Mouse (Mus musculus) kidney, postnatal 0 days (tissue): Measurements from ENCODE around the gene Zfpm1. TPM values are rescaled to one million over a fixed set of nuclear protein-coding genes. Genes with fewer than 3 reads are reported as not detected.
A peak's percentile ranks its signal among the peaks of the same experiment; 100 is the strongest.

Experiments used
- ATAC-seq: fragments of 200-750 bp; cut with Nextera tagmentation; replicated peaks from 2 replicates; pipeline ENCODE4 v1.8.0; 2017; ENCODE audit warnings: low read depth, moderate number of reproducible peaks, moderate TSS enrichment, moderate library complexity; ENCODE audit not compliant: low FRiP score
- DNase-seq: peaks from one replicate; pipeline ENCODE4 v3.0.0-alpha.2; 2016; ENCODE audit warnings: low spot score
- H3K27ac ChIP-seq: fragments of 300-500 bp; sonication (generic); 2 replicates; pipeline ENCODE4 v1.5.1; 2014; ENCODE audit warnings: mild to moderate bottlenecking
- H3K27me3 ChIP-seq: fragments of 300-500 bp; sonication (generic); 2 replicates; pipeline ENCODE4 v1.6.1; 2014; ENCODE audit warnings: low read length, mixed read lengths; ENCODE audit not compliant: insufficient read depth
- H3K36me3 ChIP-seq: fragments of 300-500 bp; sonication (generic); 2 replicates; pipeline ENCODE4 v1.6.1; 2014; ENCODE audit warnings: low read length, mixed read lengths; ENCODE audit not compliant: insufficient read depth
- H3K4me1 ChIP-seq: fragments of 300-500 bp; sonication (generic); replicated peaks from 2 replicates; pipeline ENCODE4 v1.6.1; 2014; ENCODE audit warnings: antibody characterized with exemption, low read length, mixed read lengths; ENCODE audit not compliant: insufficient read depth
- H3K4me2 ChIP-seq: fragments of 300-500 bp; sonication (generic); 2 replicates; pipeline ENCODE4 v1.6.1; 2014; ENCODE audit warnings: mild to moderate bottlenecking, low read length, moderate library complexity, mixed read lengths
- H3K4me3 ChIP-seq: fragments of 300-500 bp; sonication (generic); replicated peaks from 2 replicates; pipeline ENCODE4 v1.5.1; 2014; ENCODE audit warnings: low read depth, low read length
- H3K9ac ChIP-seq: fragments of 300-500 bp; sonication (generic); 2 replicates; pipeline ENCODE4 v1.6.1; 2014; ENCODE audit warnings: low read depth, low read length
- H3K9me3 ChIP-seq: fragments of 300-500 bp; sonication (generic); replicated peaks from 2 replicates; pipeline ENCODE4 v1.6.1; 2016; ENCODE audit warnings: low read length, inconsistent platforms, mixed read lengths
- CTCF ChIP-seq: IDR thresholded peaks from 2 replicates; pipeline ENCODE4 v1.5.1; 2016; ENCODE audit warnings: antibody characterized with exemption, low read depth, mild to moderate bottlenecking, moderate library complexity
- WGBS: fragments of 180-500 bp; shearing (Covaris S2); extraction: QIAGEN DNeasy Blood & Tissue Kit; methylation state at CpG from one replicate; pipeline ENCODE4 v1.1.7; 2014; 5-methylcytosine and 5-hydroxymethylcytosine counted together
- polyA plus RNA-seq: library from polyadenylated mRNA; unstranded; fragments of >200 nt; fragmentation: Nextera tagmentation; extraction: Ambion mirVana; gene quantifications from 2 replicates; pipeline ENCODE4 v1.2.1, GENCODE M21; 2015

Zfpm1 gene
- polyA plus RNA-seq, 1 experiment from 2014 or later: 2.3 TPM

- WGBS: 83% methylated on average over 5 of the region's 5 CpGs
- TF ChIP-seq CTCF: no peak
- Histone ChIP-seq H3K9ac (no peak overlapping the region), H3K36me3 (no peaks in the 10 kb centered on the region), H3K27ac (no peak overlapping the region), H3K4me3 (no peak overlapping the region), H3K27me3 (no peaks in the 10 kb centered on the region), H3K9me3 (no peaks in the 10 kb centered on the region), H3K4me1 (0 out of 2 replicates have a peak, but pooled peaks cover 4% of the 10 kb centered on the region), H3K4me2 (no peak overlapping the region)
- DNase-seq (no peak), ATAC-seq (no peak)
These were observed 19.9 kb downstream of the Zfpm1 start for GRCm38 (mm10) chr8:122301866-122302265.

DNA sequence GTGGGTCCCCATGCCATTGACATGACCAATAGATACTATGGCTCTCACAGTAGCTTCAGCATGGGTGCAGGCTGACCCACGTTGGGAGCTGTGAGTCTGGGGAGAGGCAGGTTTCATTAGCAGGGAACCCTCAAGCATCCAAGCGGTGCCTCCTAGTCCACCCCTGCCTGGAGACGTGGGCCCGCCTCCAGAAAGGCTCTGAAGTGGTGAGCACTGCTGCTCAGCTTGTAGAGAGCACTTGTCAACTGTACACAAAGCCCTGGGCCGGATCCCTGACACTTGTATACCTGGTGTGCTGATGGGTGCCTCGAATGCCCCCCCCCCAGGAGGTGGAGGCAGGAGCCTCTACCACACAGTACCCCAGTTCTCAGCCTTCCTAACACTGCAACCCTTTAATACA, 21.5 kb downstream of the Zfpm1 start:
- ATAC-seq: no peak
- WGBS: 55% methylated on average over 6 of the region's 6 CpGs
- Histone ChIP-seq H3K4me1 (0 out of 2 replicates have a peak, but pooled peaks cover 4% of the 10 kb centered on the region), H3K9ac (no peak overlapping the region), H3K4me2 (no peak overlapping the region), H3K4me3 (no peak overlapping the region), H3K27ac (no peak overlapping the region), H3K27me3 (no peaks in the 10 kb centered on the region), H3K9me3 (no peaks in the 10 kb centered on the region), H3K36me3 (peaks cover 4% of the 10 kb centered on the region; the same call in 1 of the 2 replicates)
- no peak for TF ChIP-seq CTCF
- DNase-seq: no peak

DNA sequence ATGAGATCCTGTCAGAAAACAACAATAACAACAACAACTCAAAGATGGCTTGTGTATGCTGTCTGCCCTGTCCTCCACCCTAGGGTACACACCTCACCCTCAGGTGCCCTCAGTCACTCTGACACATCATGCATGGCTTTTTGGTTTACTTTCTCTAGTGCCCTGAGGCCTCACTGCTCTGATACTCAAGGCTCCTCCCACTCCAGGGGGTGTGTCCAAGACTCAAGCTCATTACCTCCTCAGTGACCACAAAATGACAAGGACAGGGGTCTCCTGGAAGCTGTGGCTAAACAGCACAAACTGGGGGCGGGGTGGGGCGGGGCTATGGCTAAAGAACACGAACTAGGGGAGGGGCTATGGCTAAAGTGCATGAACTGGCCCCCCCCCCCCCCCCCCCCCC, 22.1 kb downstream of the Zfpm1 start:
- Histone ChIP-seq H3K4me2 (no peak overlapping the region), H3K4me1 (0 out of 2 replicates have a peak, but pooled peaks cover 4% of the 10 kb centered on the region), H3K36me3 (peaks cover 9% of the 10 kb centered on the region; the same call in 1 of the 2 replicates), H3K4me3 (no peak overlapping the region), H3K27me3 (no peaks in the 10 kb centered on the region), H3K27ac (no peak overlapping the region), H3K9ac (no peak overlapping the region), H3K9me3 (no peaks in the 10 kb centered on the region)
- WGBS: 20% methylated on average over 3 of the region's 3 CpGs
- no peak for TF ChIP-seq CTCF
- DNase-seq: peak; percentile 20
- peak; percentile 23; the same call in 1 of the 2 replicates for ATAC-seq

- H3K36me3 ChIP-seq: peaks cover 9% of the 10 kb centered on the region; the same call in 1 of the 2 replicates
- DNase-seq: no peak
- no peak overlapping the region for H3K9ac ChIP-seq
- H3K4me2 ChIP-seq: no peak overlapping the region
- H3K9me3 ChIP-seq: no peaks in the 10 kb centered on the region
- H3K4me1 ChIP-seq: no peaks in the 10 kb centered on the region
- WGBS: 70% methylated on average over 26 of the region's 26 CpGs
- no peak for TF ChIP-seq CTCF
- H3K27ac ChIP-seq: no peak overlapping the region
- ATAC-seq: no peak
- no peak overlapping the region for H3K4me3 ChIP-seq
- no peaks in the 10 kb centered on the region for H3K27me3 ChIP-seq
These were observed 24.9 kb downstream of the Zfpm1 start for GRCm38 (mm10) chr8:122306660-122307399.

- WGBS: 86% methylated on average over 8 of the region's 8 CpGs
- no peak for ATAC-seq
- H3K27me3 ChIP-seq: no peaks in the 10 kb centered on the region
- no peak overlapping the region for H3K27ac ChIP-seq
- no peak overlapping the region for H3K4me2 ChIP-seq
- no peak overlapping the region for H3K4me3 ChIP-seq
- DNase-seq: no peak
- no peak overlapping the region for H3K9ac ChIP-seq
- H3K36me3 ChIP-seq: peaks cover 9% of the 10 kb centered on the region; the same call in 1 of the 2 replicates
- no peaks in the 10 kb centered on the region for H3K9me3 ChIP-seq
- no peaks in the 10 kb centered on the region for H3K4me1 ChIP-seq
- TF ChIP-seq CTCF: no peak
These were observed 25.9 kb downstream of the Zfpm1 start for GRCm38 (mm10) chr8:122307836-122308235.

GRCm38 (mm10) chr8:122309272-122309671, 27.3 kb downstream of the Zfpm1 start:
- Histone ChIP-seq H3K27ac (no peak overlapping the region), H3K36me3 (peaks cover 9% of the 10 kb centered on the region; the same call in 1 of the 2 replicates), H3K9me3 (no peaks in the 10 kb centered on the region), H3K4me3 (no peak overlapping the region), H3K27me3 (no peaks in the 10 kb centered on the region), H3K4me1 (no peaks in the 10 kb centered on the region), H3K9ac (no peak overlapping the region), H3K4me2 (no peak overlapping the region)
- ATAC-seq (no peak), DNase-seq (no peak)
- WGBS: 87% methylated on average over 12 of the region's 12 CpGs
- no peak for TF ChIP-seq CTCF
